Mouse (Mus musculus) brain, adult 2 months (tissue): ENCODE measurements at regions not wholly inside any gene's neighbourhood (a gene's known extent, or its start where the extent isn't known, plus 50 kb on each side); places are given as distances from the start of the nearest gene placed in this dataset.

Source experiments
- DNase-seq: peaks from one replicate; pipeline ENCODE4 v3.0.0; 2011; ENCODE audit warnings: low read depth, low spot score

GRCm38 (mm10) chr1:105117888-105118287 is 238.6 kb downstream of the Rnf152 start:
- DNase-seq: peak; percentile 33

DNA sequence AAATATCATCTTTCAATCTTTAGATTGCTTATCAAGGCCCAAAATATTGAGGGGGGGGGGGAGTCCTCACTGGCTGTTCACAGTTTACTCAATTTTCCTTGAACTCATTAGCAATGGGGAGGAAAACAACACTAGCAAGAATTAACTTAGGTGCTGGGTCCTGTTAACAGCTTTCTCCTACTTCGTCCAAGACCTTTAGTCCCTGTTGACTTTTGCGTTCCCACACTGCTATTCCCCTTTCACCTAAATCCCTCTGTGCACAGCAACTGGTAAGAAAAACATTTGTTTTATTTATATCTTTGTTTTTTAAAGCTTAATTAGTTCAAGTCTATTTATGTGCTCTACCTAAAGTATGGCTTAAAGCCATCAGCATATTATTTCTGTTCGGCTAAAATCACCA is 240.3 kb downstream of the Rnf152 start:
- DNase-seq: no peak

DNA sequence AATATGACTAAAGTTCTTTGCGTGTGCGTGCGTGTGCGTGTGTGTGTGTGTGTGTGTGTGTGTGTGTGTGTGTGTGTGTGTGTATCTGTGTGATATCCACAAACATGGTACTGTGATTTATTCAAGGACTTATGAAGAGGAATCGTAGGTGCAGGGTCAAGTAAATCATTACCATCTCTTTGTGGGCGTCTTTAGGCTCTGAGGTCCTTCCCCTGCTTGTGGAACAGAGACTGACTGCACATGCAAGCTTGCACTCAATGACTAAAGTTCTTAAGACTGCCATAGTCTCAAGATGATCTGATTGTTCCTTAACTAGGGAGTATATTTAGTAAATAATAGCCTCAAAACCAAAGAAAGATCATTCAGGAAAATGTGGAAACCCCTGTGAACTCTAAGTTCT is 241.1 kb downstream of the Rnf152 start:
- no peak for DNase-seq

DNA sequence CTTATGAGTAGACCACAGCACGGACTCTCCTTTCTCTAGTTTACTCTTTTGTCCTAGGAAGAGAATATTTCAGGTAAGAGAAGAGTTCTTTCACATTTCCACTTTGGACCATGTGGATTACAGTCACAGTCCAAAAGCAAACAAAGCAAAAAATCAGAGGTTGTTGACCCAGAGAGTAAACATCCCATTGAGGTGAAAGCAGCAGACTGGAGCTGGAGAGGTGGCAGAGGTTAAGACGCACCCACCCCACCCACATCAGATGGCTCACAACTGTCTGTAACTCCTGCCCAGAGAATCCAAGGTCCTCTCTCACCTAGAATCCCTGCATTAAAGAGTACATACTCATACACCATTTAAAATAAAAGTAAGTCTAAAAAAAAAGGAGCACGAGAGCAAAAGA is 241.7 kb downstream of the Rnf152 start:
- DNase-seq: no peak

DNA sequence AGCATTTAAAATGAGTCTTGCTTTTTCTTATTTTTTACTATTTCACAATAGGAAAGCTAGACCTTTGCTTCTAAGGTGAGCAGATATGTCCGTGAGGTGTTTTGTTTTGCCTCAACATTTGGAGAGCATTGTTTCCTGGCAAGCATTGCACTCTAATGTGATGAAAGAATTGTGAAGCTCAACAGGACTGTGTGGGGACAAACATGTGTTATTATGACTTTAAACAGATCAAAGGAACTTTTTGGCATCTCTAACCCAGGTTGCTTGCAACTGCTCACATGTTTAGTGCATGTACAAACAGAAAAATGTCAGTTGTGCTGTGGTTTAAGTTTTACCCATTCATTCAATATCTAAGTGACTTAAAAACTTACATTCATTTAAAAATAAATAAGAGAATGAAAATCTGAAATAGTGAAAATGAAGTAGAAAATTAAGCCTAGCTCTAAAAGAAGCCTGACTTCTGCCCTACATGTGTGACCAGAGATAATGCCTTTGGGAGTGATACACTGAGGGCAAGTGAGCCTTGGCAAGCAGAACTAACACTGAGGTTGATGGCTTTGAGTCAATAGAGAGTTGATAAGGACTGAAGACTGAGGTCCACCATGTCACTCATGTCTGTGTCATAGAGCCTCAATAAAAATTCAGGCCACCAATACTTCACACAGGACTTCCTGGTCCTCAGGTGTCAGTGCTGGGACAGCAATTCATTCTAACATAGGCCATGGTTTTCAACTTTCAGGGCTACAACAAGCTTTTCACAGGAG is 243.6 kb downstream of the Rnf152 start:
- DNase-seq: no peak

- peak; percentile 58 for DNase-seq
Observed at GRCm38 (mm10) chr1:105111236-105111635, 245.3 kb downstream of the Rnf152 start.

GRCm38 (mm10) chr1:105110581-105111210 is 245.8 kb downstream of the Rnf152 start:
- no peak for DNase-seq

DNA sequence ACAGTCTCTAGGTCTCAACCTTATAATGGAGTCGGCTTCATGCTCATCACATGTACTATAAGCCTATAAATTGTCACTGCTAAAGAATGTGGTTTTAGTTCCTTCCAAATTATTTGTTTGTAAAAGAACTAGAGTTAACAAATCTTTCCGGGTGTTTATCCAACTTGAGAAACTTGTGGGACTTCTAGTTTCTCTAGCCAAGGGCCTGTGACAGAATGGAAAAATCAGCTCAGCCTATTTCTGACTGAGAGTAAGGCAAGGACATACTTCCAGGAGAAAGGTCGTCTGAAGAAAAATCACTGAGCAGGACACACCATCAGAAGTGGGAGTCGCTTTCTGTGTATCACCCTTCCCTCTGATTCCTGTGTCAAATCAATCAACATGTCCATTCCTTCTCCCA is 248.7 kb downstream of the Rnf152 start:
- no peak for DNase-seq

- no peak for DNase-seq
Observed at GRCm38 (mm10) chr1:105107257-105107656, 249.3 kb downstream of the Rnf152 start.

GRCm38 (mm10) chr1:105105211-105105610 is 251.3 kb downstream of the Rnf152 start:
- DNase-seq: no peak

DNA sequence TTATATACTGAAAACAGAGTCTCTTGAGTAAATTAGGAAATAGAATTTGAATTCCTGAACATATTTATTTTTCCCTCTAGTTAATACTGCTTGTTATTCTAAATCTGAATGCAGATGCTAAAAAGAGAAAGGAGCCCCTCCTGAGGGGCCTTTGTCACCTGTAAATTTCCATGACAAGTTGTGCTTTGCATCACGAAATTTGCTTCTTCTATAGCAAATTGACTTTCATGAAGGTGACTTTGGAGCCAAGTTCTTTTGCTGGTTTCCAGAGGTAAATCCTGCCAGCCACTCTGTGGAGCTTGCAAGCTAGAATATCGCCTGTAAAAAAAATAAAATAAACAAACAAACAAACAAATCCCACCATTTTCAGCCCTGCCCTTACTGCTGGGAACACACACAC is 261.4 kb downstream of the Rnf152 start:
- peak; percentile 16 for DNase-seq

GRCm38 (mm10) chr1:105094500-105094899 is 262.0 kb downstream of the Rnf152 start:
- DNase-seq: peak; percentile 83

DNA sequence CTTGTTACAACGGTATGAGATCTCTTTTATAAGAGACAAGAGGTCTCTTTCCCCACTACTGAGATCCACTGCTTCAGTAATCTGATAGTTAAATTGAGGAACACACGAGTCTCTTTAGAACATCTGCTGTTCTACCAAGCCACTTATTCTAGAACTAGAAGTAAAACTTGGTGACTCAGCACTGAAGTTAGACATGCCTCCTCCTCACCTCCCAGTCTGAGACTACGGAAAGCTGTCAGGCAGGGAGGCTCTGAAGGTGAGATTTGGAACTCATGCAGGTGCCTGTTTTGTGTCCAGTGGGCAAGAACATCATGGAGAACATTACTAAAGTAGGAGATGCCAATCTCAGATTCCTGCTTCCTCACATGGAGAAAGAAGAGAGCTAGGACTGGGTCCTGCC is 262.6 kb downstream of the Rnf152 start:
- peak; percentile 83 for DNase-seq

GRCm38 (mm10) chr1:105093012-105093411 is 263.5 kb downstream of the Rnf152 start:
- DNase-seq: no peak

GRCm38 (mm10) chr1:105092309-105092904 is 264.1 kb downstream of the Rnf152 start:
- DNase-seq: peak; percentile 56

- DNase-seq: no peak
Observed at GRCm38 (mm10) chr1:105088765-105089520, 267.6 kb downstream of the Rnf152 start.

DNA sequence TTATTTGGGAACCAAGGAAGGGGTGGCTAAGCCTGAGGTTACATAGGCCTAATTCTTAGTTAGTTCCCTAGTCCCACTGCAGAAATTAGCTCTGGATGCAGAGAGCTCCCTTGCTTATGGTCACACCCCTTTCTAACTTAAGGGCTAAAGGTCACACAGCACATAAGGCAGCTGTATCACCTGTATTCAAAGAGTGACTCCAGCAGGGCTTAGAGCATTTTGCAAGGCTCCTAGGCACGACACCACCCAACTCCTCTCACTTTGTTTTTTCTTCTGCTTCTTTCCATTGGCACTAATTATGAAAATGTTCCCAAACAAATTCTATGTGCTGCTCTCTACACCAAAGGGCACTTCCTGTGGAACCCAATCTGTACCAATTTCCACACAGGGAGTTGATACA is 268.9 kb downstream of the Rnf152 start:
- no peak for DNase-seq

- peak; percentile 52 for DNase-seq
Observed at GRCm38 (mm10) chr1:105084556-105084955, 272.0 kb downstream of the Rnf152 start.

DNA sequence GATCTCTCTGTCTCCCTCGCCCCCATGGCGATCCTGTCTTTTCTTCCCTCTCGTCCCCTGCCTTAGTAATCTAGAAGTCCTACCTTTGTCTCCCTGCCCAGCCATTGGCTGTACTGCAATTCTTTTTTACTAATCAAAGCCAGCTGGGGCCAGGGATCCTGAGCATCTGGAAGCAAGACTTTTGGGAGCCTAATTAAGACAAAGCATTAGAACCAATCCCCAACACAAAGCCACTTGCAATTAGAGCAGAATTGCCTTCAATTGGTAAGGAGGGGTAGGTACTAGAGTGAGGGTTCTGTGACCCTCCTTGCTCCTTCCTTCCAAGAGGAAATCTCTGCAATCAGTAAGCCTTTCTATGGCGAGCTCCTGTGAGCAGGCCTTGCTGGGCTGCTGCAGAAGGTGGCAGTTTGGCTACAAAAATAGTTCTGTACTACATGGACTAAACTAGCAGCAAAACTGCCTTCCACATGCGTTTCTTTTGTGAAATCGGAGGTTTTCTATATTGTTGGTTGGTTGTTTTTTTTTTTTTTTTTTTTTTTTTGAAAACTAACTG is 272.9 kb downstream of the Rnf152 start:
- peak; percentile 37 for DNase-seq

GRCm38 (mm10) chr1:105082823-105083550 is 273.5 kb downstream of the Rnf152 start:
- no peak for DNase-seq

- DNase-seq: no peak
Observed at GRCm38 (mm10) chr1:105081942-105082341, 274.6 kb downstream of the Rnf152 start.
